Comparison of ENCODE assay signal across 25 mouse cellular contexts in genomic region chr4:44872048-44872447, GRCm38 (mm10).
"Had no signal": no experiment of that assay in that cellular context is flagged by ENCODE, and none has a peak within 500 bp of the region (broad histone marks: within the 10 kb centered on the region; RNA-seq: fewer than 3 reads in every experiment).

No protein-coding gene starts in this region.

- H3K4me3 ChIP-seq: gastrocnemius, adult 2 months; heart, embryonic 10.5 days; heart, embryonic 12.5 days; hindbrain, embryonic 10.5 days; hindbrain, embryonic 12.5 days; hindbrain, embryonic 15.5 days; kidney, embryonic 15.5 days; limb, embryonic 13.5 days; limb, embryonic 15.5 days; liver, embryonic 12.5 days had no signal

- H3K27ac ChIP-seq: gastrocnemius, adult 2 months; heart, embryonic 10.5 days; hindbrain, embryonic 10.5 days; hindbrain, embryonic 12.5 days; hindbrain, embryonic 15.5 days; hindbrain, postnatal 0 days; kidney, embryonic 15.5 days; kidney, postnatal 0 days; limb, embryonic 13.5 days; limb, embryonic 15.5 days; liver, embryonic 12.5 days had no signal

- DNase-seq: gastrocnemius, adult 2 months; gastrocnemius, postnatal 10 days; gastrocnemius, postnatal 25 days; heart, adult 18-20 months; heart, postnatal 10 days; heart, postnatal 4 days; kidney, adult 18-20 months; kidney, adult 8-10 months; kidney, postnatal 14 days; kidney, postnatal 36 days; layer of hippocampus, adult 9-11 months; layer of hippocampus, postnatal 36 days; left cerebral cortex, postnatal 4 days had no signal

- H3K9me3 ChIP-seq: heart, embryonic 10.5 days; heart, embryonic 12.5 days; hindbrain, embryonic 10.5 days; hindbrain, embryonic 12.5 days; hindbrain, embryonic 15.5 days; kidney, embryonic 15.5 days; limb, embryonic 13.5 days; limb, embryonic 15.5 days; liver, embryonic 12.5 days had no signal

- ATAC-seq: hindbrain, postnatal 0 days; intestine, embryonic 16.5 days; liver, embryonic 12.5 days had no signal

- H3K36me3 ChIP-seq: heart, embryonic 10.5 days; heart, embryonic 12.5 days; hindbrain, embryonic 10.5 days; hindbrain, embryonic 12.5 days; hindbrain, embryonic 15.5 days; kidney, embryonic 15.5 days; limb, embryonic 13.5 days; limb, embryonic 15.5 days; liver, embryonic 12.5 days had no signal

- H3K9ac ChIP-seq: heart, embryonic 12.5 days; hindbrain, embryonic 12.5 days; hindbrain, embryonic 15.5 days; kidney, embryonic 15.5 days; limb, embryonic 13.5 days; limb, embryonic 15.5 days; liver, embryonic 12.5 days had no signal

- H3K4me1 ChIP-seq: heart, embryonic 10.5 days; hindbrain, embryonic 10.5 days; hindbrain, embryonic 12.5 days; hindbrain, embryonic 15.5 days; kidney, embryonic 15.5 days; limb, embryonic 13.5 days; limb, embryonic 15.5 days had no signal

- H3K27me3 ChIP-seq: heart, embryonic 12.5 days; hindbrain, embryonic 12.5 days; hindbrain, embryonic 15.5 days; kidney, embryonic 15.5 days; limb, embryonic 13.5 days; limb, embryonic 15.5 days; liver, embryonic 12.5 days had no signal

- H3K4me2 ChIP-seq: heart, embryonic 12.5 days; hindbrain, embryonic 12.5 days; hindbrain, embryonic 15.5 days; kidney, embryonic 15.5 days; limb, embryonic 13.5 days; limb, embryonic 15.5 days; liver, embryonic 12.5 days had no signal
